Mouse (Mus musculus) WW6 (cell line): Measurements from ENCODE around the gene Gm3417.
"Not testable (repeated sequence)": the region's sequence is repeated elsewhere in the genome, so short reads cannot be mapped to it uniquely, and the experiment has no call there.

Source experiments
- DNase-seq: peaks from one replicate; pipeline ENCODE4 v3.0.0-alpha.2; 2013; ENCODE audit warnings: low read depth, low spot score

The Gm3417 gene

DNA sequence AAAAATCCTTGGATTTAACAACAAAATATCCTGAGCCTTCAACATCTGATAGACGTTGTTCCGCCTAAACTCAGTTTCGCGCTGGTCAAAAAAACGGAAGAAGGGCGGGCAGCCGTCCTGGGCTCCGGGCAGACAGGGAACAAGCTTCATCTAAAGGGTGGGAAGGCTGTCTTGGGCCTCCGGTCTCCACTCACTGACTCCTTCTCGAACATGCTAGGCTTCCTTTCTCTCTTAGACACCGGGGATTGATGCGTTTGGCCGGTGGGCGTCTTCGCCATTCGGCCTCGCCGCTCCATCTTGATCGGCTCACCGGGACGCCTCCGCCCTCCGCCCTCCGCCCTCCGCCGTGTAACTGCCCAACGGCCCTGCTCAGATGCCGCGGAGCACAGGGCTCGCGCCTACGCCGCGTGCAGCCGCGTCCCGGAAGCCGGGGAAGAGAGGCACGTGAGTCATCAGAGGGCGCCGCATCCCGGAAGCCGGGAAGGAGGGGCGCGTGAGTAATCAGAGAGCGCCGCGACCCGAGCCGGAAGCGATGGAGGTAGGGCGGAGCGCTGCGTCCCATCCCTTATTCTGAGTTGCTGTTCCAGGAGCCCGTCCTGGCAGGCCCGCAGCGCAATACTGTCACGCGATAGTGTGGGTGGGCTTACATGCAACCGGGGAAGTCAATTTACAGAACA lies at the start of gene Gm3417, which contains the start of gene 9030025P20Rik:
TSS of gene Gm3417 (minus strand) at position 429 of the 677 bp plus-strand sequence.
TSS of gene 9030025P20Rik (plus strand) at position 107 of the 677 bp plus-strand sequence.
- not testable (repeated sequence) for DNase-seq

DNA sequence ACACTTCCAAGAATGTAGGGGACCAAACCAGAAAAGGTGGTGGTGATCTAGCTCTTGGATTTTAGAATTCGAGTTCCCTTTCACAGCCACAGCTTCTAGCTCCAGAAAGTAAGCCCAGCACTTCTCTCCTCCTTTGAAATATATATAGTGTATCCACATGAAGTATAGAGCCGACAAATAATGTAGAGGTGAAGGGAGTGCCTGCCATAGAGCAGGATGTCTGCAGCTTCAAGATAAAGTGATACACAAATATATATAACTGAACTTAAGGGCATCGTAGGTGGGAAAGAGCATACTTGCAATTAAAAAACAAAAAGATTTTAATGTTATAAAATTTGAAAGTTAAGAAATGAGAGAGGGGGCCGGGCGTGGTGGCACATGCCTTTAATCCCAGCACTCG lies 46.9 kb upstream of the Gm3417 start:
- not testable (repeated sequence) for DNase-seq

- DNase-seq: not testable (repeated sequence)
These were observed 46.1 kb upstream of the Gm3417 start for GRCm38 (mm10) chr17:15024502-15025193.

- DNase-seq: not testable (repeated sequence)
These were observed 45.4 kb upstream of the Gm3417 start for GRCm38 (mm10) chr17:15023878-15024492.

- DNase-seq: not testable (repeated sequence)
These were observed 43.1 kb upstream of the Gm3417 start for GRCm38 (mm10) chr17:15021503-15022220.

DNA sequence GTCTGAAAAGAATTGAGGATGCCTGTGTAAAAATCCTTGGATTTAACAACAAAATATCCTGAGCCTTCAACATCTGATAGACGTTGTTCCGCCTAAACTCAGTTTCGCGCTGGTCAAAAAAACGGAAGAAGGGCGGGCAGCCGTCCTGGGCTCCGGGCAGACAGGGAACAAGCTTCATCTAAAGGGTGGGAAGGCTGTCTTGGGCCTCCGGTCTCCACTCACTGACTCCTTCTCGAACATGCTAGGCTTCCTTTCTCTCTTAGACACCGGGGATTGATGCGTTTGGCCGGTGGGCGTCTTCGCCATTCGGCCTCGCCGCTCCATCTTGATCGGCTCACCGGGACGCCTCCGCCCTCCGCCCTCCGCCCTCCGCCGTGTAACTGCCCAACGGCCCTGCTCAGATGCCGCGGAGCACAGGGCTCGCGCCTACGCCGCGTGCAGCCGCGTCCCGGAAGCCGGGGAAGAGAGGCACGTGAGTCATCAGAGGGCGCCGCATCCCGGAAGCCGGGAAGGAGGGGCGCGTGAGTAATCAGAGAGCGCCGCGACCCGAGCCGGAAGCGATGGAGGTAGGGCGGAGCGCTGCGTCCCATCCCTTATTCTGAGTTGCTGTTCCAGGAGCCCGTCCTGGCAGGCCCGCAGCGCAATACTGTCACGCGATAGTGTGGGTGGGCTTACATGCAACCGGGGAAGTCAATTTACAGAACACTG lies 31.3 kb upstream of the Gm3417 start, which contains the start of gene Gm3435:
TSS of gene Gm3435 (plus strand) at position 471 of the 708 bp plus-strand sequence.
- not testable (repeated sequence) for DNase-seq

GRCm38 (mm10) chr17:15009088-15009487 lies 30.5 kb upstream of the Gm3417 start:
- not testable (repeated sequence) for DNase-seq

DNA sequence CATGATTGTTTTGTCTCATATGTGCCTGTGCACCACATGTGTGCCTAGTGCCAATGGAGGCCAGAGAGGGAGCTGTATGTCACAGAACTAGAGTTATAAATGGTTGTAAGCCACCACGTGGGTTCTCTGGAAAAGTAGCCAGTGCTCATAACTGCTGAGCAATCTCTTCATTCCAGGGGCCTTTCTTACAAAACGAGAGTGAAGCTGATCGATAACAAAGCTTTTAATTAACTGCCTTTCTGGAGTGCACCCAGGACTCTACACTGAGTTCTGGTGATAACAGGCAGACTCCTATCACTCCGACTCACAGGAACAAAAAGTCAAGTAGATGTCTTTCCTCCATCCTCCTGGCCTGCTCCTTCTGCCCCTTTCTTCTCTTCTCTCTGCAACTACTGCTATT lies 21.5 kb upstream of the Gm3417 start:
- not testable (repeated sequence) for DNase-seq

DNA sequence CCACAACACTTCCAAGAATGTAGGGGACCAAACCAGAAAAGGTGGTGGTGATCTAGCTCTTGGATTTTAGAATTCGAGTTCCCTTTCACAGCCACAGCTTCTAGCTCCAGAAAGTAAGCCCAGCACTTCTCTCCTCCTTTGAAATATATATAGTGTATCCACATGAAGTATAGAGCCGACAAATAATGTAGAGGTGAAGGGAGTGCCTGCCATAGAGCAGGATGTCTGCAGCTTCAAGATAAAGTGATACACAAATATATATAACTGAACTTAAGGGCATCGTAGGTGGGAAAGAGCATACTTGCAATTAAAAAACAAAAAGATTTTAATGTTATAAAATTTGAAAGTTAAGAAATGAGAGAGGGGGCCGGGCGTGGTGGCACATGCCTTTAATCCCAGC lies 15.6 kb upstream of the Gm3417 start:
- DNase-seq: not testable (repeated sequence)

DNA sequence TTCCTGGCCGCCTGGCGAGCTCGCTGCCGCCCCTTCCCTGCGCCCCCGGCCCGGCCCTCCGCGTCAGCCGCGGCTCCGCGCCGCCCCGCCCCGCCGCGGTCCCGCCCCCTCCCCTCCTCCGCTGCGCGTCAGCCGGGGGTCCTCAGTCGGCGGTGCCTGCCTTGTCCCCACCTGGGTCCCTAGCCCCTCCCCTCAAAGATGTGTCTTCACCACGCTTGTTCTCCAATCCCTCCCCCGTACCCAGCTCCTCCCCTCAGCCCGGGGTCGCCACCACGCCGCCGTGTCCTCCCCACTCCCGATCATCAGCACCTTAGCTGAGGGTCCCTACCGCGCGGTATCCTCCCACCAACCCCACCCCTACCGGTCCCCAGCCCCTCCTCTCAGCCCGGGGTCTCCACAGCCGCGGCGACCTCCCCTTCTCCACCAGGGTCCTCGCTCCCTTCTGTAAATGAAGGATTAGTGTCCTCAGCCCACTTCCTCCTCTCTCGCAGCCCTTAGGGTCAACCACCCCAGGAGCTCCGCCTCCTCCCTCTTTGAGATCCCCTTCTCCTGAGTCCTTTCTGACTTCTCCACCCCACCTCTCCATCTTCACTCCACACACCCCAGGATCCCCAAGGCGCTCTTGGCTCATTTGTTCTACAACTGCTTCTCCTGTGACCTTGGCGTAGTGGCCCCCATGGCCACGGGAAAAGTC lies 14.7 kb upstream of the Gm3417 start:
- DNase-seq: not testable (repeated sequence)

- DNase-seq: not testable (repeated sequence)
These were observed 14.0 kb upstream of the Gm3417 start for GRCm38 (mm10) chr17:14992522-14993138.

- not testable (repeated sequence) for DNase-seq
These were observed 11.6 kb upstream of the Gm3417 start for GRCm38 (mm10) chr17:14990116-14990702.

DNA sequence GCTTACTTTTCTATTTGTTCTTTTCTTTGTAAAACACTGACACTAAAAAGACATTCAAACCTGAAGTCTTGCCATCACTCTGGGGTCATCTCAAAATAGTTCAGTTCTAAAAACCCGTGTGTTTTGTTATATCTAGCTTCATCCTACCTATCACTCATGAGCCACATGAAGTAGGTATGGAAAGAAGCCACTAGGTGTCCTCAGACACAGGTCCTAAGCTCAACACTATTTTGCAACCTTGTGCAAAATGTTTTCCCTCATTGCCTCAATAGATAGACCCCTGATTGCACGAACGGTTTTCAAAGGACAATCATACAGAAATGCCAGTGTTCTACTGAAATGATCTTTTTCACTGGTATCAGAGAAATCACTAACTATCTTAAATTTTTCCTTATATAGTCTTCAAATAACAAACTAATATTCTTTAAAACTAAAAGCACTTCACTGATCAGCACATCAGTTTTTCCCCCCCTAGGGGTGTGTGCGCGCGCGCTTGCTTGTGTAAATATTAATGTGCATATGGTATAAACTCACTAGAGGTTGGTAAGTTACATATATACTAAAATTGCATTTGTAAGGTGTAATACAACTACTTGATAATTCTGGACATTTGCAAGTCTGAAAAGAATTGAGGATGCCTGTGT lies 750 bp downstream of the Gm3417 start:
- not testable (repeated sequence) for DNase-seq

GRCm38 (mm10) chr17:14968373-14968913 lies 10.1 kb downstream of the Gm3417 start:
- DNase-seq: not testable (repeated sequence)

DNA sequence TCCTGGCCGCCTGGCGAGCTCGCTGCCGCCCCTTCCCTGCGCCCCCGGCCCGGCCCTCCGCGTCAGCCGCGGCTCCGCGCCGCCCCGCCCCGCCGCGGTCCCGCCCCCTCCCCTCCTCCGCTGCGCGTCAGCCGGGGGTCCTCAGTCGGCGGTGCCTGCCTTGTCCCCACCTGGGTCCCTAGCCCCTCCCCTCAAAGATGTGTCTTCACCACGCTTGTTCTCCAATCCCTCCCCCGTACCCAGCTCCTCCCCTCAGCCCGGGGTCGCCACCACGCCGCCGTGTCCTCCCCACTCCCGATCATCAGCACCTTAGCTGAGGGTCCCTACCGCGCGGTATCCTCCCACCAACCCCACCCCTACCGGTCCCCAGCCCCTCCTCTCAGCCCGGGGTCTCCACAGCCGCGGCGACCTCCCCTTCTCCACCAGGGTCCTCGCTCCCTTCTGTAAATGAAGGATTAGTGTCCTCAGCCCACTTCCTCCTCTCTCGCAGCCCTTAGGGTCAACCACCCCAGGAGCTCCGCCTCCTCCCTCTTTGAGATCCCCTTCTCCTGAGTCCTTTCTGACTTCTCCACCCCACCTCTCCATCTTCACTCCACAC lies 16.9 kb downstream of the Gm3417 start:
- DNase-seq: not testable (repeated sequence)

GRCm38 (mm10) chr17:14960951-14961556 lies 17.5 kb downstream of the Gm3417 start, which contains the start of gene Phf10:
Gene Phf10 (minus strand): TSS chr17:14961273.
- DNase-seq: not testable (repeated sequence)

DNA sequence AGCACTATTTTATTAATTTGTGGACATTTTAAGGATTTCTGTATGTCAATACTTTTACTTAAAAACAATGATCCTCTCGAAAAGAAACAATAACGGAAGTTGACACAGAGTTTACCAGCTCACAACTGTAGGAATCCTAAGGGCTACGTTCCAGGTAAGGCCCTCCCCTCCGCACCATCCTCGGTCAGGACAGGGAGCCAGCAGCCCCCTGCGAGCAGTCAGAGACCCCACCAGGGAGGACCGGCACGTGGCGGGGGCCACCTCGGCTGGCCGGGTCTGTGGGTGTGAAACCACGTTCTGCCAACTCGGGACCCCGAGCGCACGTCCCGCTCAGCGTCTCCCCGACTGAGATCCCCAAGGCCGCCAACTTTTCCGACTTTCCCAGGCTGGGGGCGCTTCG lies 18.1 kb downstream of the Gm3417 start:
- DNase-seq: no peak

DNA sequence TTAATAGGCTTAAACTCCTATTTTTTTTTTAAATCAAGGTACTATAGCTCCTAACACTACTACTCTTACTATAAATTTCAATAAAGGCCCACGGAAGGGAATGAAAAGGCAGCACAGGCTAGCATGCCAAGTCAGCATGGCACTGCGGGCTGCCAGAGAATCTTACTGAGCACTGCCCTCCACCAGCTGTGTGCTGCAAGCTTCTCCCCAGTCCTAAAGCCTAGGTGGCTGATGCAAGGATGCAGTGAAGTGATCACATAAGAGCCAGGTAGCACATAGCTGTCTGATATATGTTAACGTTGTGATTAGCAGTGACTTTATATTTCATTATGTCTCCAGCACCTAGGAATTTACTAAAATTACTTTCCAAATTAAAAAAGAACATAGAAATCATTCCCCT lies 18.6 kb downstream of the Gm3417 start:
- no peak for DNase-seq
